ENCODE assay signal across 8 mouse cellular contexts in the genomic region with DNA sequence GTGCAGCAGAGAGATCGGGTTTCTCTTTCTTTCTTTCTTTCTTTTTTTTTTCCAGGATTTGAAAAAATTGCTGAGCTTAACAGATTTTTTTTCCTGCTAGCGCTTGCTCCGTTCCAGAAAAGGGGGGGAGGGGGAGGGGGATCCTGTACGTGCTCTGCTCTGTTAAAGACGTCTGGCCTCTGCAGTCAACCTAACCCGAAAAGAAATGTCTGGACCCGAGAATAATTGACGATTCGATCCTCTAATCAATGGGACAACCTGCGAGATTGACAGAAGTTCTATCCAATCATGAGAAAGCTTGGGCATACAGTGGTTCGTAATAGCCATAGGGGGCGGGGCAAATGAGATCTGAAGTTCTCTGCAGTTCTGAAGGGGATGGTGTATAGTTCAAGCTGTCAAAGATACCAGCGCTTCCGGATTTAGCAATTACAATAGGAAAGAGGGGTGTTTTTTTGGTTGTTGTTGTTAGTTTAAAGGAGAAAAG. TPM values are rescaled to one million over a fixed set of nuclear protein-coding genes. Genes with fewer than 3 reads are reported as not detected.
DNase-seq lines count a peak whose midpoint lies in the region; ATAC-seq lines count a peak whose summit lies in the region.

No protein-coding gene starts in this region.

- H3K4me3 ChIP-seq in hindbrain, embryonic 14.5 days (replicated peaks; ENCODE audit: low read length), result peak overlapping the region; percentile 41

- WGBS in hindbrain, embryonic 14.5 days, result under 1% methylated on average over 14 of the region's 14 CpGs

- peak; percentile 96 for DNase-seq in ZHBTc4 (ENCODE audit: low read depth, low spot score)
- DNase-seq in cerebellum, postnatal 36 days, result peak; percentile 80 to 94
- peak; percentile 60 to 87 for DNase-seq in frontal cortex, postnatal 25 days (ENCODE audit: low spot score in 2 of 2)
- peak; percentile 99 for DNase-seq in hindbrain, embryonic 14.5 days (ENCODE audit: low spot score)
- peak; percentile 58 to 69 for DNase-seq in layer of hippocampus, postnatal 25 days (ENCODE audit: extremely low spot score in 1 of 2, low spot score in 1 of 2)
- peak; percentile 99 for DNase-seq in lung, postnatal 25 days (ENCODE audit: low spot score)
- DNase-seq in retina, adult 2 months (ENCODE audit: low read depth, low spot score), result peak; percentile 100
- peak; percentile 88 for DNase-seq in thymus, postnatal 25 days

- peak overlapping the region; percentile 89 for H3K27ac ChIP-seq in hindbrain, embryonic 14.5 days

- 0 out of 2 replicates have a peak, but pooled peaks cover 3% of the 10 kb centered on the region for H3K4me1 ChIP-seq in hindbrain, embryonic 14.5 days (replicated peaks; ENCODE audit: control insufficient read depth, insufficient read depth, low read length)

- no peaks in the 10 kb centered on the region for H3K9me3 ChIP-seq in hindbrain, embryonic 14.5 days (ENCODE audit: control insufficient read depth, low read length)

- no peaks in the 10 kb centered on the region for H3K36me3 ChIP-seq in hindbrain, embryonic 14.5 days (replicated peaks; ENCODE audit: control insufficient read depth, insufficient read depth)

- peaks cover 18% of the 10 kb centered on the region; the same call in 1 of the 2 replicates for H3K27me3 ChIP-seq in hindbrain, embryonic 14.5 days (ENCODE audit: control insufficient read depth, insufficient read depth, low read length)

- peak overlapping the region; percentile 92 for H3K4me2 ChIP-seq in hindbrain, embryonic 14.5 days (replicated peaks)

- peak; percentile 69 for ATAC-seq in hindbrain, embryonic 14.5 days (ENCODE audit: low FRiP score)

- H3K9ac ChIP-seq in hindbrain, embryonic 14.5 days, result peak overlapping the region; percentile 66

RNA-seq across cellular contexts. Expression of gene Nfia, which starts 0.6 kb away (rescaled TPM):
- 47.8 and 49.2 TPM in 2 replicates for polyA plus RNA-seq in hindbrain, embryonic 14.5 days (2014; fragmentation: Nextera tagmentation; extraction: Ambion mirVana)
- 100 to 1,000 TPM; 104 to 117 TPM for total RNA-seq in layer of hippocampus, postnatal 25 days (2021)

RNA-seq across cellular contexts. Expression of gene E130114P18Rik, which starts 4.7 kb away (rescaled TPM):
- polyA plus RNA-seq in hindbrain, embryonic 14.5 days (2014; fragmentation: Nextera tagmentation; extraction: Ambion mirVana), result 26.3 and 28.0 TPM in 2 replicates
- 1 to 10 TPM; 7.9 to 9.2 TPM for total RNA-seq in layer of hippocampus, postnatal 25 days (2021)

Comparison
In these comparisons a context has a peak if more than half of its experiments do, and no peak if none do; other contexts are left out.
1. Peak in every context shown above with its lines: DNase-seq, ATAC-seq, H3K4me3 ChIP-seq and H3K27ac ChIP-seq.